Mouse (Mus musculus) G1E (cell line): ENCODE data around the gene Hnrnpa2b1.

Source experiments
- CTCF ChIP-seq: IDR thresholded peaks from 2 replicates; pipeline ENCODE4 v1.5.1; 2012; ENCODE audit warnings: low read depth, low read length, inconsistent platforms, mixed read lengths
- GATA1 ChIP-seq: IDR thresholded peaks from 2 replicates; pipeline ENCODE4 v1.6.1; 2012; ENCODE audit warnings: borderline replicate concordance, low read length, inconsistent platforms, mixed read lengths
- GATA2 ChIP-seq: IDR thresholded peaks from 2 replicates; pipeline ENCODE4 v1.6.1; 2012; ENCODE audit warnings: low read depth, low read length, inconsistent platforms, borderline replicate concordance
- TAL1 ChIP-seq: conservative IDR thresholded peaks from 2 replicates; pipeline ENCODE4 v1.6.1; 2012; ENCODE audit warnings: low read depth, low read length, inconsistent platforms, mixed read lengths

GRCm38 (mm10) chr6:51510946-51511345, 41.3 kb upstream of the Hnrnpa2b1 start:
- TF ChIP-seq CTCF: no peak
- no peak for TF ChIP-seq TAL1
- TF ChIP-seq GATA2: no peak
- TF ChIP-seq GATA1: no peak
